Mouse (Mus musculus) retina, adult 2 months (tissue): ENCODE measurements at regions not wholly inside any gene's neighbourhood (a gene's known extent, or its start where the extent isn't known, plus 50 kb on each side); places are given as distances from the start of the nearest gene placed in this dataset.

ENCODE experiments used
- DNase-seq: peaks from one replicate; pipeline ENCODE4 v3.0.0-alpha.2; 2012; ENCODE audit warnings: low read depth, low spot score

- DNase-seq: no peak
Measured at GRCm38 (mm10) chr4:71811444-71811843, 53.7 kb upstream of the Gm11232 start.

GRCm38 (mm10) chr4:71808271-71808670 is 50.5 kb upstream of the Gm11232 start:
- no peak for DNase-seq
